Mouse (Mus musculus) stomach, postnatal 0 days (tissue): ENCODE data around the gene Card11.

ENCODE experiments used
- CTCF ChIP-seq: IDR thresholded peaks from 2 replicates; pipeline ENCODE4 v1.5.1; 2016; ENCODE audit warnings: antibody characterized with exemption, low read depth, mild to moderate bottlenecking, moderate library complexity
- EP300 ChIP-seq: optimal IDR thresholded peaks from 2 replicates; pipeline ENCODE3; 2016; ENCODE audit warnings: antibody characterized with exemption

GRCm38 (mm10) chr5:141038342-141038741 lies 38.0 kb upstream of the Card11 start:
- no peak for TF ChIP-seq CTCF
- no peak for TF ChIP-seq EP300
